Mouse (Mus musculus) bone marrow, adult 2 months (tissue): Measurements from ENCODE around the gene Terb2. TPM values are rescaled to one million over a fixed set of nuclear protein-coding genes. Genes with fewer than 3 reads are reported as not detected.

Source experiments
- H3K27ac ChIP-seq: fragments of 200-500 bp; 2 replicates; pipeline ENCODE4 v1.5.1; 2012; ENCODE audit warnings: low read depth, mild to moderate bottlenecking, control low read depth, inconsistent platforms, low read length; ENCODE audit not compliant: control insufficient read depth, poor library complexity, insufficient read depth
- H3K4me1 ChIP-seq: fragments of 200-500 bp; 2 replicates; pipeline ENCODE4 v1.6.1; 2011; ENCODE audit warnings: low read length; ENCODE audit not compliant: control insufficient read depth, insufficient read depth
- H3K4me3 ChIP-seq: fragments of 200-500 bp; replicated peaks from 2 replicates; pipeline ENCODE3; 2011; ENCODE audit warnings: mild to moderate bottlenecking, low read depth, low read length, control low read depth; ENCODE audit not compliant: control insufficient read depth
- CTCF ChIP-seq: fragments of 200-500 bp; IDR thresholded peaks from 2 replicates; pipeline ENCODE4 v1.5.1; 2011; ENCODE audit warnings: low read length, control low read depth; ENCODE audit not compliant: control insufficient read depth, insufficient read depth
- POLR2A ChIP-seq: fragments of 200-500 bp; IDR thresholded peaks from 2 replicates; pipeline ENCODE4 v1.6.1; 2011; ENCODE audit warnings: low read depth, mild to moderate bottlenecking, control low read depth, low read length, borderline replicate concordance; ENCODE audit not compliant: control insufficient read depth
- WGBS: fragments of 180-500 bp; shearing (Covaris S2); methylation state at CpG from one replicate; pipeline ENCODE4 v1.1.7; 2018; 5-methylcytosine and 5-hydroxymethylcytosine counted together
- polyA plus RNA-seq: library from polyadenylated mRNA; stranded (reverse); fragments of >200 nt; gene quantifications from 2 replicates; pipeline ENCODE4 v1.2.4, GENCODE M21; 2011; ENCODE audit warnings: low replicate concordance; ENCODE audit not compliant: missing spikeins, insufficient read depth, insufficient read length

Gene Terb2
- polyA plus RNA-seq, 1 experiment: not detected

- TF ChIP-seq CTCF (no peak), POLR2A (no peak)
- 92% methylated on average over 9 of the region's 9 CpGs for WGBS
- Histone ChIP-seq H3K4me1 (no peaks in the 10 kb centered on the region), H3K4me3 (no peak overlapping the region), H3K27ac (no peak overlapping the region)
Measured at GRCm38 (mm10) chr2:122231616-122232015, 45.5 kb downstream of the Terb2 start.

GRCm38 (mm10) chr2:122233341-122233740 lies 47.3 kb downstream of the Terb2 start:
- TF ChIP-seq CTCF (no peak), POLR2A (no peak)
- Histone ChIP-seq H3K4me3 (no peak overlapping the region), H3K27ac (no peak overlapping the region), H3K4me1 (no peaks in the 10 kb centered on the region)
- WGBS: 63% methylated on average over 5 of the region's 5 CpGs

DNA sequence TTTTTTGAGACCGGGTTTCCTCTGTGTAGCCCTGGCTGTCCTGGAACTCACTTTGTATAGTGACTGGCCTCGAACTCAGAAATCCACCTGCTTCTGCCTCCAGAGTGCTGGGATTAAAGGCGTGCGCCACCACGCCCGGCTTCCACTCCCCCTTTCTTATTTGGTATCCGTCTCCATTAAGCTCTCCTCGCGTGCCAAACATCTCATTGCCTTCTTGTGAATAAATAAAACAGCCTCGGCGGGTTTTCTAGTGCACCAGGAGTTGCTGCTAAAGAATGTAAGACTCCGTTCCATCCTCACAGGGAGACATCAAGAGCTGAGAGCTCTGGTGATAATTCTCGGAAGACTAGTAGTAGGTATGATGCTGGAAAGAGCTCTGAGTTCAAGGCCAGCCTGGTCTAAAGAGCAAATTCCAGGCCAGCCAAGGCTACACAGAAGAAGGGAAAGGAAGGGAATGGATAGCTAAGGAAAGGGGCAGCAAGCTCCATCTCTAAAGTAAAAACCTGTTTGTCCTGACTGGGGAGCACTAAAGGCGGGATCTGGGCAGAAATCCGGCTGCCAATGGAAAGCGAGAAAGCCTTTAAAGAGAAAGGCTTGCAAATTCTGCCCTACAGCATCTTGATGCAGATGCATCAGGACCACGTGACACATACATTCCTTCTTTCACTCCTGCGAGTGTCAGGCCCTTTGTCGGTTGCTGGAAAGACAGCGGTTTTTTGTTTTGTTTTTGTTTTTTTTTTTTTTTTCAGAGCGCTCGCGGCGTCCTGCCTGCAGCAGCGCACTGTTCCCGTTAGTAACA lies 47.9 kb downstream of the Terb2 start:
- Histone ChIP-seq H3K4me1 (no peaks in the 10 kb centered on the region), H3K27ac (peak overlapping the region; percentile 70; the same call in 1 of the 2 replicates), H3K4me3 (peak overlapping the region; percentile 92)
- WGBS: 16% methylated on average over 26 of the region's 26 CpGs
- TF ChIP-seq POLR2A (no peak), CTCF (no peak)

GRCm38 (mm10) chr2:122234611-122235288 lies 48.7 kb downstream of the Terb2 start, which contains the start of gene Sord:
Gene Sord, plus strand, starts transcription at chr2:122234749.
- H3K27ac ChIP-seq: peak within 1 kb of the TSS; percentile 70
- TF ChIP-seq CTCF: no peak
- TF ChIP-seq POLR2A: peak; percentile 42; the same call in 1 of the 2 replicates
- no peaks in the 10 kb centered on the region for H3K4me1 ChIP-seq
- under 1% methylated on average over 35 of the region's 35 CpGs for WGBS
- H3K4me3 ChIP-seq: peak within 1 kb of the TSS; percentile 92

DNA sequence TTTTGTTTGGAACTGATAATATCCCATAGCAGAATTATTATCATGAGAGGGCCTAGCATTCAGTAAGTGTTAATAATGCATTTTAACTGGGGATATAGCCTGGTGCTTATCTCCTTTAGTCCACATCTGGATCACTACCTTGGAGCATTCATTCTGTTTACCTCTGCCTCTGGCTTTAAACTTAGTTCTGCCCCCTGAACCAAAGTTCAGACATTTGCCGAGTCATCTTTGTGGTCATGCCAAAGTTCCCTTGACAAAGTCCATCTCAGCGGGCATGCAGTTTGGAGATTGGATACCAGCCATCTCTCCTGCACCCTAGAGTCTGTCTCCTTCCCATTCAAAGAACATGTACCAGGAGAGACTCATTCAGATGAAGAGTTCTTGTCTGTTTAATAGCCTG lies 49.4 kb downstream of the Terb2 start:
- Histone ChIP-seq H3K4me1 (no peaks in the 10 kb centered on the region), H3K27ac (no peak overlapping the region), H3K4me3 (no peak overlapping the region)
- TF ChIP-seq CTCF (no peak), POLR2A (no peak)
- 8% methylated on average over 2 of the region's 2 CpGs for WGBS

DNA sequence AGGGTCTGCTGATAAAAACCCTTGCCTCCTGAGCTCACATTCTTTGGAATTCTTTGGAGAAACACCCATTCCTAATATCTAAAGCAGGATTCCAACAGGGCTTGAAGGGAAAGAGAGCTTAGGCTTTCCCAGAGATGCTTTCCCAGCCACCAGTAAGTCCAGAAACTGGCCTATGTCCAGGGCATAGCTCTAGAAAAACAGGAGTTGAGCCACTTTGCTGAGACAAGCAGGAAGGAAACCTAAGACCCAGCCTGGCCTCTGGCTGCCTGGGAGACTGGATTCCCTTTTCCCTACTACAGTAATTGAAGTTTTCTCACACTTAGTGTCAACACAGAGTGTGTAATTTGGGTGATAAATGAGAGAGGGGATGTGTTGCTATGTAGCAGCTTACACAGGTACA lies 50.2 kb downstream of the Terb2 start:
- H3K4me3 ChIP-seq: no peak overlapping the region
- H3K4me1 ChIP-seq: no peaks in the 10 kb centered on the region
- H3K27ac ChIP-seq: no peak overlapping the region
- TF ChIP-seq CTCF (no peak), POLR2A (no peak)

- no peak overlapping the region for H3K27ac ChIP-seq
- 96% methylated on average over 2 of the region's 2 CpGs for WGBS
- H3K4me3 ChIP-seq: no peak overlapping the region
- TF ChIP-seq CTCF: no peak
- H3K4me1 ChIP-seq: no peaks in the 10 kb centered on the region
Measured at GRCm38 (mm10) chr2:122237891-122238470, 51.9 kb downstream of the Terb2 start.

DNA sequence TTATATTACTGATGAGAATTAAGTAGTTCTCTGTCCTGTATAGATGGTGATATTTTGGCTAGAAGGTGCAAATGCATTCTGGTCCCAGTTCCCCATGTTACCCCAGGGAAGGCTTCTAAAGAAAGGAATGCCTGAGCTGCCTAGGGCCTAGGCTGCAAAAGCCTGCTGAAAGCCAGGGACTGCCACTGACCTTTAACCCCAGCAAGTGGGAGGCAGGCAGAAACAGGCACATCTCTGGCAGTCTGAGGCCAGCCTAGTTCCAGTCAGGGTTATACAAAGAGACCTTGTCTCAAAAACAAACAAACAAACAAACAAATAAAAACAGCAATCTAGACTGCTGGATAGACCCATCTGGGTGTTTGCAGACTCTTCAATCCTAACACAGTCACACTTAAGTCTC lies 54.7 kb downstream of the Terb2 start:
- Histone ChIP-seq H3K4me3 (no peak overlapping the region), H3K4me1 (no peaks in the 10 kb centered on the region; the same call in 1 of the 2 replicates), H3K27ac (no peak overlapping the region)
- TF ChIP-seq CTCF: no peak
- no peak for TF ChIP-seq POLR2A

DNA sequence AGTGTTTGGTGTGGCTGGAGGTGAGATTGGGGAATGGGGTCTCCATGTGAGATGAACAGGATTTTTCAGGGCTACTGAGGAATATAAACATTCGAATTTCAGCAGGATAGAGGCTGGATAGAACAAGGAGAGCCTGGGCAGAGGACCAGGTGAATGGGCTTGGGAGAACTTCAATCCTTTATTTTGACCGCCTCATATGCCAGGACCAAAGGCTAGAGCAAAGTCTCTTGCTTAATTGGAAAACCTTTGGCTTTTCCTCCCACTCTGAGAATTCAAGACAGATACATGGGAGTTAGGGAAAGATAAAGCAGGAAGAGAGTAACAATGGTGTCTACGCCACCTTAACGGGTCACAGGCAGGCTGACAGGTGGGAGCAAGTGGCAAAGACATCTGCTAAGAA lies 55.2 kb downstream of the Terb2 start:
- 82% methylated on average over 4 of the region's 4 CpGs for WGBS
- Histone ChIP-seq H3K4me3 (no peak overlapping the region), H3K4me1 (no peaks in the 10 kb centered on the region; the same call in 1 of the 2 replicates), H3K27ac (no peak overlapping the region)
- TF ChIP-seq CTCF (no peak), POLR2A (no peak)
